Comparison of ENCODE assay signal across 13 mouse cellular contexts in genomic region chr6:128807021-128807420, GRCm38 (mm10). TPM values are rescaled to one million over a fixed set of nuclear protein-coding genes. Genes with fewer than 3 reads are reported as not detected.
DNase-seq lines count a peak whose midpoint lies in the region; ATAC-seq and TF ChIP-seq lines count a peak whose summit lies in the region.
"Had no signal": no experiment of that assay in that cellular context is flagged by ENCODE, and none has a peak within 500 bp of the region (broad histone marks: within the 10 kb centered on the region; RNA-seq: fewer than 3 reads in every experiment).

No protein-coding gene starts in this region.

- ATAC-seq in kidney, postnatal 0 days (replicated peaks; ENCODE audit: low FRiP score, low read depth) = no peak
- no peak for ATAC-seq in kidney, embryonic 16.5 days (ENCODE audit: low FRiP score, low TSS enrichment)
- ATAC-seq: forebrain, embryonic 13.5 days had no signal

- H3K27me3 ChIP-seq in kidney, postnatal 0 days (ENCODE audit: insufficient read depth, low read length) = no peaks in the 10 kb centered on the region
- H3K27me3 ChIP-seq in kidney, embryonic 16.5 days (ENCODE audit: insufficient read depth, low read length) = no peaks in the 10 kb centered on the region
- H3K27me3 ChIP-seq: forebrain, embryonic 13.5 days; limb, embryonic 13.5 days; neural tube, embryonic 15.5 days had no signal

- no peak overlapping the region for H3K4me3 ChIP-seq in kidney, postnatal 0 days (replicated peaks; ENCODE audit: low read depth, low read length)
- H3K4me3 ChIP-seq in kidney, embryonic 16.5 days (ENCODE audit: low read length) = no peak overlapping the region
- H3K4me3 ChIP-seq: forebrain, embryonic 13.5 days; hindbrain, embryonic 10.5 days; limb, embryonic 13.5 days; neural tube, embryonic 15.5 days had no signal

- TF ChIP-seq CTCF in kidney, postnatal 0 days (IDR thresholded peaks at IDR 0.05; ENCODE audit: low read depth) = peak; percentile 54

- peak; percentile 24 to 32 for DNase-seq in cerebellum, postnatal 14 days
- no peak for DNase-seq in cerebellum, postnatal 25 days
- DNase-seq in kidney, postnatal 0 days (ENCODE audit: low spot score) = peak; percentile 47
- DNase-seq in retina, postnatal 1 day = peak; percentile 53
- no peak for DNase-seq in retina, embryonic 14.5 days (ENCODE audit: low spot score)
- no peak for DNase-seq in spleen, postnatal 10 days (ENCODE audit: low spot score in 2 of 2)
- DNase-seq in urinary bladder, postnatal 25 days (ENCODE audit: low spot score) = no peak
- DNase-seq: thymus, adult 18-20 months had no signal

- no peak overlapping the region for H3K27ac ChIP-seq in kidney, postnatal 0 days
- H3K27ac ChIP-seq in kidney, embryonic 16.5 days (ENCODE audit: low read length) = no peak overlapping the region
- H3K27ac ChIP-seq: forebrain, embryonic 13.5 days; hindbrain, embryonic 10.5 days; limb, embryonic 13.5 days; neural tube, embryonic 15.5 days had no signal

- no peak overlapping the region for H3K9ac ChIP-seq in kidney, postnatal 0 days (ENCODE audit: low read depth, low read length)
- no peak overlapping the region for H3K9ac ChIP-seq in kidney, embryonic 16.5 days (replicated peaks; ENCODE audit: low read length)
- H3K9ac ChIP-seq: forebrain, embryonic 13.5 days; limb, embryonic 13.5 days; neural tube, embryonic 15.5 days had no signal

- no peaks in the 10 kb centered on the region for H3K36me3 ChIP-seq in kidney, postnatal 0 days (ENCODE audit: insufficient read depth, low read length)
- H3K36me3 ChIP-seq in kidney, embryonic 16.5 days (ENCODE audit: insufficient read depth, low read length) = no peaks in the 10 kb centered on the region
- H3K36me3 ChIP-seq: hindbrain, embryonic 10.5 days; limb, embryonic 13.5 days; neural tube, embryonic 15.5 days had no signal

- H3K4me1 ChIP-seq in kidney, postnatal 0 days (replicated peaks; ENCODE audit: insufficient read depth, low read length) = no peaks in the 10 kb centered on the region
- H3K4me1 ChIP-seq in kidney, embryonic 16.5 days (ENCODE audit: insufficient read depth, low read length) = no peaks in the 10 kb centered on the region
- H3K4me1 ChIP-seq: forebrain, embryonic 13.5 days; limb, embryonic 13.5 days; neural tube, embryonic 15.5 days had no signal

- no peaks in the 10 kb centered on the region for H3K9me3 ChIP-seq in kidney, postnatal 0 days (replicated peaks; ENCODE audit: low read length)
- H3K9me3 ChIP-seq in kidney, embryonic 16.5 days (ENCODE audit: low read length) = no peaks in the 10 kb centered on the region
- H3K9me3 ChIP-seq: forebrain, embryonic 13.5 days; limb, embryonic 13.5 days; neural tube, embryonic 15.5 days had no signal

- no peak overlapping the region for H3K4me2 ChIP-seq in kidney, postnatal 0 days (ENCODE audit: low read length)
- no peak overlapping the region for H3K4me2 ChIP-seq in kidney, embryonic 16.5 days (replicated peaks; ENCODE audit: low read depth, low read length)
- H3K4me2 ChIP-seq: forebrain, embryonic 13.5 days; limb, embryonic 13.5 days; neural tube, embryonic 15.5 days had no signal

- WGBS in kidney, postnatal 0 days = 77% methylated on average over 3 of the region's 3 CpGs
- WGBS in kidney, embryonic 16.5 days = 77% methylated on average over 3 of the region's 3 CpGs

RNA-seq across cellular contexts. Expression of gene Klrb1c, which starts 18.0 kb away (rescaled TPM):
- polyA plus RNA-seq in kidney, postnatal 0 days (2015; fragmentation: Nextera tagmentation; extraction: Ambion mirVana) = 0.16 and 0.17 TPM in 2 replicates
- 0.06 and 0.30 TPM in 2 replicates for polyA plus RNA-seq in kidney, embryonic 16.5 days (2015; fragmentation: Nextera tagmentation; extraction: Ambion mirVana)
- polyA plus RNA-seq: forebrain, embryonic 13.5 days; hindbrain, embryonic 10.5 days had no signal

RNA-seq across cellular contexts. Expression of gene Gm44511, which starts 19.1 kb away (rescaled TPM):
- not detected in 2 replicates for polyA plus RNA-seq in kidney, postnatal 0 days (2015; fragmentation: Nextera tagmentation; extraction: Ambion mirVana)
- polyA plus RNA-seq in kidney, embryonic 16.5 days (2015; fragmentation: Nextera tagmentation; extraction: Ambion mirVana) = not detected in 2 replicates
- polyA plus RNA-seq: forebrain, embryonic 13.5 days; hindbrain, embryonic 10.5 days; limb, embryonic 13.5 days; neural tube, embryonic 15.5 days had no signal

RNA-seq across cellular contexts. Expression of gene Klrb1b, which starts 19.1 kb away (rescaled TPM):
- not detected in 2 replicates for polyA plus RNA-seq in kidney, postnatal 0 days (2015; fragmentation: Nextera tagmentation; extraction: Ambion mirVana)
- 0.36 TPM in 1 of 2 replicates, not detected in the other for polyA plus RNA-seq in kidney, embryonic 16.5 days (2015; fragmentation: Nextera tagmentation; extraction: Ambion mirVana)
- polyA plus RNA-seq: forebrain, embryonic 13.5 days; hindbrain, embryonic 10.5 days; limb, embryonic 13.5 days; neural tube, embryonic 15.5 days had no signal

Comparison
In these comparisons a context has a peak if more than half of its experiments do, and no peak if none do; other contexts are left out.
1. DNase-seq: peak in cerebellum, postnatal 14 days (2 of 2), kidney, postnatal 0 days (single experiment) and retina, postnatal 1 day (single experiment); none in cerebellum, postnatal 25 days (0 of 2), retina, embryonic 14.5 days (single experiment), spleen, postnatal 10 days (0 of 2) and urinary bladder, postnatal 25 days (single experiment).